In the genomic region with DNA sequence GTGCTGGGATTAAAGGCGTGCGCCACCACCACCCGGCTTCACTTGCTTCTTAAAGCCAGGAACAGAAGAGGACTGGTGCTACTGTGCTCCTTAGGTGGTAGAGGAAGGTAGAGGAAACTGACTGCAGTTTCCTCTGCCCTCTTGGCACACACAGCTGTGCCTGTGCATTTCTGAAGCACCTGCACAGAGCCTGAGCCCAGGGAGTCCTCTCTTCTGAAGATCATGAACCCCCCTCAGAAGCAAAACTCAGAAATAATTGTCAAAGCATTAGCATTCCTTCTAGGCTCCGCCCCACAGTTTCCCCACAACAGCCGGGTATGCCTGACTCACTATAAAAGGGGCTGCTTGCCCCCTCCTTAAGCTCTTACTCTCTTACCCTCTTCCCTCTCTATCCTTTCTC, we compare ENCODE assay signal across 21 mouse cellular contexts.
"Had no signal": no experiment of that assay in that cellular context is flagged by ENCODE, and none has a peak within 500 bp of the region (broad histone marks: within the 10 kb centered on the region; RNA-seq: fewer than 3 reads in every experiment).

No protein-coding gene starts in this region.

- DNase-seq: kidney, adult 18-20 months; kidney, adult 9 months; kidney, postnatal 25 days; layer of hippocampus, adult 9-11 months; liver; lung, adult 18-20 months; lung, postnatal 10 days; lung, postnatal 36 days had no signal

- H3K27me3 ChIP-seq: limb, embryonic 13.5 days; liver, embryonic 15.5 days; lung, embryonic 15.5 days; midbrain, embryonic 13.5 days; neural tube, embryonic 13.5 days had no signal

- H3K36me3 ChIP-seq: limb, embryonic 10.5 days; limb, embryonic 13.5 days; liver, embryonic 12.5 days; liver, embryonic 15.5 days; lung, embryonic 15.5 days; midbrain, embryonic 10.5 days; midbrain, embryonic 13.5 days; neural tube, embryonic 13.5 days had no signal

- H3K9me3 ChIP-seq: limb, embryonic 10.5 days; limb, embryonic 13.5 days; liver, embryonic 12.5 days; liver, embryonic 15.5 days; lung, embryonic 15.5 days; megakaryocyte, embryonic 14.5 days; midbrain, embryonic 10.5 days; midbrain, embryonic 13.5 days; neural tube, embryonic 13.5 days had no signal

- H3K4me3 ChIP-seq: layer of hippocampus, adult 2 months; limb, embryonic 10.5 days; limb, embryonic 13.5 days; liver, embryonic 12.5 days; liver, embryonic 15.5 days; lung, embryonic 15.5 days; megakaryocyte, embryonic 14.5 days; midbrain, embryonic 10.5 days; midbrain, embryonic 13.5 days; myocyte; neural tube, embryonic 13.5 days had no signal

- H3K27ac ChIP-seq: kidney, postnatal 0 days; layer of hippocampus, adult 2 months; limb, embryonic 10.5 days; limb, embryonic 13.5 days; liver, embryonic 12.5 days; liver, embryonic 15.5 days; lung, embryonic 15.5 days; midbrain, embryonic 10.5 days; midbrain, embryonic 13.5 days; neural tube, embryonic 13.5 days; stomach, postnatal 0 days had no signal

- H3K4me1 ChIP-seq: limb, embryonic 10.5 days; limb, embryonic 13.5 days; liver, embryonic 12.5 days; liver, embryonic 15.5 days; lung, embryonic 15.5 days; neural tube, embryonic 13.5 days had no signal
